Mouse (Mus musculus) ES-E14 (cell line): ENCODE measurements around the gene Ptprr.

Experiments
- HCFC1 ChIP-seq: IDR thresholded peaks from 2 replicates; pipeline ENCODE4 v1.6.1; 2012; ENCODE audit warnings: low read length, inconsistent platforms, borderline replicate concordance; ENCODE audit not compliant: insufficient read depth
- MAFK ChIP-seq: IDR thresholded peaks from 2 replicates; pipeline ENCODE4 v1.6.1; 2014; ENCODE audit warnings: mild to moderate bottlenecking, low read depth, low read length, inconsistent platforms; ENCODE audit not compliant: insufficient read depth
- ZC3H11A ChIP-seq: IDR thresholded peaks from 2 replicates; pipeline ENCODE4 v1.6.1; 2012; ENCODE audit warnings: low read depth, mild to moderate bottlenecking, inconsistent platforms, low read length, borderline replicate concordance

- no peak for TF ChIP-seq ZC3H11A
- no peak for TF ChIP-seq HCFC1
- no peak for TF ChIP-seq MAFK
Measured at GRCm38 (mm10) chr10:115984308-115984707, 33.7 kb upstream of the Ptprr start.
